Mouse (Mus musculus): ENCODE data around the gene Olfr5. TPM values are rescaled to one million over a fixed set of nuclear protein-coding genes. Genes with fewer than 3 reads are reported as not detected.
"Not testable (repeated sequence)": the region's sequence is repeated elsewhere in the genome, so short reads cannot be mapped to it uniquely, and the experiment has no call there.

The Olfr5 gene
- polyA plus RNA-seq (2011; ENCODE audit: insufficient read length, low read depth, missing spikeins), result not detected in 2 replicates

DNA sequence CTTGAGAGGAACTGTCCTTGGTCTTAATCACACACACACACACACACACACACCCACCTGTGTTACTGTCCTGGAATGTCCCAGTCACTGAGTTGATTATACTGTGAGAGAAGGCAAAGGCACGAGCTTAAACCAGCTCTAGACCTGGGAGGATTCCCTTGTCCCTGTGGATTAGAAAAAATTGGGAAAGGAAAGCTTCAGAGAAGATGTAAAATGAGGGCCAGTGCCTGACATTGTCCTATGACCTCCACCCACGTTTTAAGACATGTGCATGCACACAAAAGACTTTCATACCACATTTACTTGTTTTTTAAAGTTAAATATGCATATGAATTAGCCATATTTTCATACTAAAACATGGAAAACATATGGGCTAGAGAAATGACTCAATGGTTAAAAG lies at the start of gene Olfr5:
Gene Olfr5 (minus strand): TSS at position 101 of the 400 bp plus-strand sequence.
- Histone ChIP-seq H3K4me1 (ENCODE audit: control insufficient read depth, insufficient read depth, low read length) (no peaks in the 10 kb centered on the region), H3K4me3 (ENCODE audit: insufficient read depth, low read length) (no peak within 1 kb of the TSS), H3K27ac (ENCODE audit: insufficient read depth, low read length) (no peak within 1 kb of the TSS)
- no peak for TF ChIP-seq CTCF (IDR thresholded peaks at IDR 0.05; ENCODE audit: borderline replicate concordance, insufficient read depth, low read length)
- no peak for TF ChIP-seq POLR2A (IDR thresholded peaks at IDR 0.05; ENCODE audit: low read depth, low read length)

- no peak overlapping the region for H3K27ac ChIP-seq (ENCODE audit: insufficient read depth, low read length)
- TF ChIP-seq POLR2A (IDR thresholded peaks at IDR 0.05; ENCODE audit: low read depth, low read length), result no peak
- TF ChIP-seq CTCF (IDR thresholded peaks at IDR 0.05; ENCODE audit: borderline replicate concordance, insufficient read depth, low read length), result no peak
- no peaks in the 10 kb centered on the region for H3K4me1 ChIP-seq (ENCODE audit: control insufficient read depth, insufficient read depth, low read length)
- no peak overlapping the region for H3K4me3 ChIP-seq (ENCODE audit: insufficient read depth, low read length)
Observed at GRCm38 (mm10) chr7:6526141-6526540, 39.4 kb upstream of the Olfr5 start.

- Histone ChIP-seq H3K27ac (ENCODE audit: insufficient read depth, low read length) (no peak overlapping the region), H3K4me1 (ENCODE audit: control insufficient read depth, insufficient read depth, low read length) (no peaks in the 10 kb centered on the region), H3K4me3 (ENCODE audit: insufficient read depth, low read length) (no peak overlapping the region)
- no peak for TF ChIP-seq CTCF (IDR thresholded peaks at IDR 0.05; ENCODE audit: borderline replicate concordance, insufficient read depth, low read length)
- TF ChIP-seq POLR2A (IDR thresholded peaks at IDR 0.05; ENCODE audit: low read depth, low read length), result no peak
Observed at GRCm38 (mm10) chr7:6525001-6525400, 38.3 kb upstream of the Olfr5 start.

- Histone ChIP-seq H3K4me1 (ENCODE audit: control insufficient read depth, insufficient read depth, low read length) (no peaks in the 10 kb centered on the region), H3K4me3 (ENCODE audit: insufficient read depth, low read length) (no peak within 1 kb of the TSS), H3K27ac (ENCODE audit: insufficient read depth, low read length) (no peak within 1 kb of the TSS)
- TF ChIP-seq POLR2A (IDR thresholded peaks at IDR 0.05; ENCODE audit: low read depth, low read length), result no peak
- TF ChIP-seq CTCF (IDR thresholded peaks at IDR 0.05; ENCODE audit: borderline replicate concordance, insufficient read depth, low read length), result no peak
Observed at GRCm38 (mm10) chr7:6522850-6523249, 36.1 kb upstream of the Olfr5 start, which contains the start of gene Olfr1349. Olfr1349 (minus strand) TSS chr7:6522950.

DNA sequence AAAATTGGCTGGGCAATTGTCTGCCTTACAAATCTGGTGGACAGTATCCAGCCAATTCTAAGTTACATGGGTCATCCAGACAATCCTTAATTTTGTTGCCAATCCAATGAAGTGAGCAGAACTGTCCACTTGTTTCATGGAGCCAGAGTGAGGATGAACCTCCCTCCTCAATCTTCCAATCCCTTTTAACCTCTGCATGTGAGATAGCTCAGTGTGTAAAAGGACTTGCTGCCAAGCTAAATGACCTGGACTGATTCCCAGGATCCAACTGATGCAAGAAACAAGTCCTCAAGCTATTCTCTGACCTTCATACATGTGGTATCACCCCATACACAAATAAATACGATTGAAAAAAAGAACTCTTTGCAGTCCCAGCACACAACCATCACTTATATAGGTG lies 34.9 kb upstream of the Olfr5 start:
- no peaks in the 10 kb centered on the region for H3K4me1 ChIP-seq (ENCODE audit: control insufficient read depth, insufficient read depth, low read length)
- H3K27ac ChIP-seq (ENCODE audit: insufficient read depth, low read length), result no peak overlapping the region
- H3K4me3 ChIP-seq (ENCODE audit: insufficient read depth, low read length), result no peak overlapping the region
- TF ChIP-seq CTCF (IDR thresholded peaks at IDR 0.05; ENCODE audit: borderline replicate concordance, insufficient read depth, low read length) (no peak), POLR2A (IDR thresholded peaks at IDR 0.05; ENCODE audit: low read depth, low read length) (no peak)

- no peak within 1 kb of the TSS for H3K4me3 ChIP-seq (ENCODE audit: insufficient read depth, low read length)
- no peak within 1 kb of the TSS for H3K27ac ChIP-seq (ENCODE audit: insufficient read depth, low read length)
- H3K4me1 ChIP-seq (ENCODE audit: control insufficient read depth, insufficient read depth, low read length), result no peaks in the 10 kb centered on the region
- TF ChIP-seq POLR2A (IDR thresholded peaks at IDR 0.05; ENCODE audit: low read depth, low read length) (no peak), CTCF (IDR thresholded peaks at IDR 0.05; ENCODE audit: borderline replicate concordance, insufficient read depth, low read length) (no peak)
Observed at GRCm38 (mm10) chr7:6508648-6509047, 21.9 kb upstream of the Olfr5 start, which contains the start of gene Olfr1348. Olfr1348 (minus strand) TSS chr7:6508748.

GRCm38 (mm10) chr7:6499655-6500054 lies 12.9 kb upstream of the Olfr5 start, which contains the start of gene Olfr1347:
Olfr1347 (minus strand) TSS chr7:6499755.
- Histone ChIP-seq H3K27ac (ENCODE audit: insufficient read depth, low read length) (no peak within 1 kb of the TSS), H3K4me1 (ENCODE audit: control insufficient read depth, insufficient read depth, low read length) (no peaks in the 10 kb centered on the region), H3K4me3 (ENCODE audit: insufficient read depth, low read length) (no peak within 1 kb of the TSS)
- no peak for TF ChIP-seq CTCF (IDR thresholded peaks at IDR 0.05; ENCODE audit: borderline replicate concordance, insufficient read depth, low read length)
- no peak for TF ChIP-seq POLR2A (IDR thresholded peaks at IDR 0.05; ENCODE audit: low read depth, low read length)

DNA sequence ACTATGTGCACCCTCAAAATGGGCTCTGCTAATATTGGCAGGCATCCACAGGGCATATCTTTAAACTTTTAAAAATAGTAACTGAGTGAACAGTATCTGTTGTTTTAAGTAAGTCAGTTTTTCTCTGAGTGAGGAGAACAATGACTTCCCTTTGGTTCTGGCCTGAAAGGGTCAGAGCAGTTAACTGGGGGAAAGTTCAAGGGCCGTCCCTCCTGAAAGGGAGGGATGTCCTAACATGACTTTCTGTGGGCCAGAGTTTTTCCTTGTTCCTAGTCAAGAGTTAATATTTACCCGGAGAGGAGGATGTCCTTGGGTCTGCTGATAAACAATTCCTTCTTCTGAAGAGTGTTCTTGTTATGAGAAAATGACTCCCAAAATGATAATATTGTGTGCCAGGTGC lies 9.1 kb downstream of the Olfr5 start:
- not testable (repeated sequence) for H3K4me1 ChIP-seq (ENCODE audit: control insufficient read depth, insufficient read depth, low read length); H3K4me3 ChIP-seq (ENCODE audit: insufficient read depth, low read length); H3K27ac ChIP-seq (ENCODE audit: insufficient read depth, low read length)

DNA sequence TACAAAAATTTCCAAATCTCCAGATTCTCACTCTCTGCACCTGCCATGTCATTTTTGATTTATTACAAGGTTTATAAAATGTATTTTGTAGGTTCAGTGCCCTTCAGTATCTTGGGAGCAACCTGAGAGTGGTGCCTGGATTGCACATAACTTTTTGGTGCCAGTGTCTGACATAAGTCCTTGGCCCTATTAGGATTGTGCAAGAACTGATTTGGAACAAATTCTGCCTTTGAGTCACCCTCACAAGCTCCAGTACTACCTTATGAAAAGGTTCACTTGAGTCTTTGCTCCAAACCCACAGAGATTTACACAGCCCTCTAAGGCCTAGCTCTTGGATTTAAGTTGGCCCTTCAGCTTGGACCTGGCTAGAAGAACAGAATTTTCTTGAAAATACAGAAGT lies 19.8 kb downstream of the Olfr5 start, which contains the start of gene Olfr1346:
Gene Olfr1346 (plus strand): TSS at position 151 of the 400 bp plus-strand sequence.
- Histone ChIP-seq H3K4me3 (ENCODE audit: insufficient read depth, low read length) (no peak within 1 kb of the TSS), H3K27ac (ENCODE audit: insufficient read depth, low read length) (no peak within 1 kb of the TSS), H3K4me1 (ENCODE audit: control insufficient read depth, insufficient read depth, low read length) (no peaks in the 10 kb centered on the region)
- TF ChIP-seq CTCF (IDR thresholded peaks at IDR 0.05; ENCODE audit: borderline replicate concordance, insufficient read depth, low read length) (no peak), POLR2A (IDR thresholded peaks at IDR 0.05; ENCODE audit: low read depth, low read length) (no peak)

- no peaks in the 10 kb centered on the region for H3K4me1 ChIP-seq (ENCODE audit: control insufficient read depth, insufficient read depth, low read length)
- no peak for TF ChIP-seq POLR2A (IDR thresholded peaks at IDR 0.05; ENCODE audit: low read depth, low read length)
- TF ChIP-seq CTCF (IDR thresholded peaks at IDR 0.05; ENCODE audit: borderline replicate concordance, insufficient read depth, low read length), result no peak
- no peak overlapping the region for H3K4me3 ChIP-seq (ENCODE audit: insufficient read depth, low read length)
- no peak overlapping the region for H3K27ac ChIP-seq (ENCODE audit: insufficient read depth, low read length)
Observed at GRCm38 (mm10) chr7:6456399-6456798, 30.3 kb downstream of the Olfr5 start.

DNA sequence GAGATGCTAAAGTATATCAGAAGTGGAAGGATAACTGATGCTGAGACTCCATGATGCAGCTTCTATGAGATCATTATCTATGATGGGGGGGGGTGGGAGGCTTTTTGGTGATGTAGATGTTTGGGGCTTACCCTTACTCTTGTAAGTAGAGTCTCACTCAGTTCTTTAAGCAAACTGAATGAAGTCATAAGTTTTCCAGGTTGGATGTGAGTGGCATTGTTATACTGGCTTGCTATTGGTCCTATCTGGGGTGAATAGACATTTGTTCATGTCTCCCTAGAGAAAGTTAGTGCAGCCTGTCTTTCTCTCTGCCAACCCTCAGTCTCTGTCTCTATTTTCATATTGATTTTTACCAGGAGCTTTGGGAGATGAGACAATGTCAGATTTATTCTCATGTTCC lies 30.9 kb downstream of the Olfr5 start, which contains the start of gene Olfr1336:
Gene Olfr1336 (plus strand): TSS at position 301 of the 400 bp plus-strand sequence.
- TF ChIP-seq CTCF (IDR thresholded peaks at IDR 0.05; ENCODE audit: borderline replicate concordance, insufficient read depth, low read length) (no peak), POLR2A (IDR thresholded peaks at IDR 0.05; ENCODE audit: low read depth, low read length) (no peak)
- no peak within 1 kb of the TSS for H3K4me3 ChIP-seq (ENCODE audit: insufficient read depth, low read length)
- no peaks in the 10 kb centered on the region for H3K4me1 ChIP-seq (ENCODE audit: control insufficient read depth, insufficient read depth, low read length)
- no peak within 1 kb of the TSS for H3K27ac ChIP-seq (ENCODE audit: insufficient read depth, low read length)
